Mouse (Mus musculus): ENCODE data around the gene Capzb. TPM values are rescaled to one million over a fixed set of nuclear protein-coding genes. Genes with fewer than 3 reads are reported as not detected.
A peak's percentile ranks its signal among the peaks of the same experiment; 100 is the strongest.

Capzb gene
- polyA plus RNA-seq, 1 experiment, result 167 TPM

DNA sequence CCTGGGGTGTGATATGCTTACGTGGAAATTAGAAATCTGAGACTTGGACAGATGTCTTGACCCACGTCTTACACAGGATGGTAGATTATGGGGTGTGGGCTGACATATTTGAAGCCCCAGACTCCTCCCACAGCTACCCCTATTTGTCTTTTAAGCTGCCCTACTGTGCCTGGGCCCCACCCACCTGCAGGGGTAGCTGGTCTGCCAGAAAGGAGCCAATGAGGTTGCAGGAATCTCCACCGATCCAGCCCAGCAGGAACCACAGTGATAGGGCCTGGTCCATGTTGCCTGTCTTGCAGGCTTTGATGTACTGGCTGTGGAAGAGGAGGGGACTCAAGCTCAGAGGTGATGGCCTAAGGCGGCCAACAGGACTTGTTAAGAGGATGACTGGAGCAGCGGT lies 109.5 kb downstream of the Capzb start:
- Histone ChIP-seq H3K27me3 (ENCODE audit: control insufficient read depth, insufficient read depth, low read length) (no peaks in the 10 kb centered on the region), H3K4me3 (ENCODE audit: control insufficient read depth, insufficient read depth, low read length) (no peak overlapping the region), H3K4me1 (replicated peaks; ENCODE audit: control insufficient read depth, insufficient read depth, low read length) (no peaks in the 10 kb centered on the region; the same call in 1 of the 2 replicates), H3K36me3 (ENCODE audit: control insufficient read depth, insufficient read depth, low read length) (peaks cover 3% of the 10 kb centered on the region), H3K27ac (ENCODE audit: control insufficient read depth, insufficient read depth, low read length) (no peak overlapping the region)
- WGBS, result 95% methylated on average over 5 of the region's 5 CpGs
- no peak for DNase-seq
- TF ChIP-seq CTCF (IDR thresholded peaks at IDR 0.05; ENCODE audit: borderline replicate concordance, control insufficient read depth, extremely low read depth, insufficient read depth, low read length, poor library complexity) (no peak), POLR2A (IDR thresholded peaks at IDR 0.05; ENCODE audit: control insufficient read depth, extremely low read depth, insufficient read depth, low read length, poor library complexity) (no peak)

DNA sequence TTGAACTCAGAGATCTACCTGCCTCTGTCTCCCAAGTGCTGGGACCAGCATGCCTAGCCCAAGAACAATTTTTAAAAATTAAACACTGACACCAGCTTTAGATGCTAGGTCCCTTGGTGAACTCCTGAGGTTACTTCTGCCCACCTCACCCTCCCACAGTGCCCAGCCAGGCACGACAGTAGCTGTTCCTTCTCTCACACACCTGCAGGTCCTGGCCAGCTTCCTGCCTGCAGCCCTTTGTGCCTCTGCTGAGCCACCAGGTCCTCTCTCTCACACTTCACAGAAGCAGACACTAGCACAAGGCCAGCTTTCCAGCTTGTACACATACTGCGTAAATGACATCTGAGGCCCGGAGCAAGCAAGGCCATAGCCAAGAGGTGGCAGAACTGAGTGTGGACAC lies 112.8 kb downstream of the Capzb start:
- no peak for TF ChIP-seq POLR2A (IDR thresholded peaks at IDR 0.05; ENCODE audit: control insufficient read depth, extremely low read depth, insufficient read depth, low read length, poor library complexity)
- no peak for TF ChIP-seq CTCF (IDR thresholded peaks at IDR 0.05; ENCODE audit: borderline replicate concordance, control insufficient read depth, extremely low read depth, insufficient read depth, low read length, poor library complexity)
- H3K36me3 ChIP-seq (ENCODE audit: control insufficient read depth, insufficient read depth, low read length), result peaks cover 3% of the 10 kb centered on the region
- WGBS, result 77% methylated on average over 3 of the region's 3 CpGs
- no peaks in the 10 kb centered on the region for H3K27me3 ChIP-seq (ENCODE audit: control insufficient read depth, insufficient read depth, low read length)
- no peak for DNase-seq
- H3K4me3 ChIP-seq (ENCODE audit: control insufficient read depth, insufficient read depth, low read length), result no peak overlapping the region
- H3K4me1 ChIP-seq (replicated peaks; ENCODE audit: control insufficient read depth, insufficient read depth, low read length), result peaks cover 7% of the 10 kb centered on the region
- no peak overlapping the region for H3K27ac ChIP-seq (ENCODE audit: control insufficient read depth, insufficient read depth, low read length)

DNA sequence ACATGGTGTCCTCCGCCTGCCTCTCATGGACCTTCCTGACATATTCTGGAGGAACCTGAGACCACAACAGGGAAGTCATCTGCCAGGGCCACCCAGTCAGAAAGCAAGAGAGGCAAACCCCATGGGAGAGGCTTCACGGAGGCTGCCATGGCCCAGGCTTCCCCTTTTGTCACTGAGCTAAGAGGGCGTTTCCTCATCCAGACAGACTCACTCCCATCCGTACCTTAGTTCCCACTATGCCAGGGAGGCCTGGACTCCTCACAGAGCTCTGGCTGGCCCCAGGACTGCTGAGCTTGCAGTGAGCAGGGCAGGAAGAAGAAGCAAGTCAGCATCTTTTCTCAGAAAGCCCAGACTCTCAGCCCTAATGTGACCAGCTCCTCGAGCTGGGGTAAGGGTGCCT lies 115.2 kb downstream of the Capzb start:
- Histone ChIP-seq H3K4me1 (replicated peaks; ENCODE audit: control insufficient read depth, insufficient read depth, low read length) (peaks cover 13% of the 10 kb centered on the region), H3K36me3 (ENCODE audit: control insufficient read depth, insufficient read depth, low read length) (no peaks in the 10 kb centered on the region; the same call in 1 of the 2 replicates), H3K27me3 (ENCODE audit: control insufficient read depth, insufficient read depth, low read length) (peaks cover 3% of the 10 kb centered on the region; the same call in 1 of the 2 replicates), H3K4me3 (ENCODE audit: control insufficient read depth, insufficient read depth, low read length) (no peak overlapping the region), H3K27ac (ENCODE audit: control insufficient read depth, insufficient read depth, low read length) (no peak overlapping the region)
- no peak for DNase-seq
- TF ChIP-seq POLR2A (IDR thresholded peaks at IDR 0.05; ENCODE audit: control insufficient read depth, extremely low read depth, insufficient read depth, low read length, poor library complexity) (no peak), CTCF (IDR thresholded peaks at IDR 0.05; ENCODE audit: borderline replicate concordance, control insufficient read depth, extremely low read depth, insufficient read depth, low read length, poor library complexity) (no peak)
- WGBS, result 49% methylated on average over 5 of the region's 5 CpGs

DNA sequence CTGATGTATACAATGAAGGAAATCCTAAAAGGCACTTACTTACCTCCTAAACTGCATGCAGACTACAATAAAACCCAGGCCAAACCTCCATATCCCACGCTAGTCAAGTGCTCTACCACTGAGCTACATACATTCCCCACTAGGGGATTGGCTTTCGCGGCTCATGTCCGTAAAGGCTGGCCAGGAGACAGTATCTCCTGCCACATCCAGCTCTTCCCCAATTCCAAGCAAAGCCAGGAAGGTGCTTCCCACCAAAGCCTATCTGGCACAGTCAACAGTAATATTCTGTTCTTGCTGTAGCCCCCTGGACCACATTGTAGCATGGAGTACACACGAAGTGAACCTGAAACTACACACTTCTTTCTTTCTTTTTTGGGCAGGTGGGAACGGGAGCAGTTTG lies 117.0 kb downstream of the Capzb start:
- no peak for DNase-seq
- TF ChIP-seq POLR2A (IDR thresholded peaks at IDR 0.05; ENCODE audit: control insufficient read depth, extremely low read depth, insufficient read depth, low read length, poor library complexity) (no peak), CTCF (IDR thresholded peaks at IDR 0.05; ENCODE audit: borderline replicate concordance, control insufficient read depth, extremely low read depth, insufficient read depth, low read length, poor library complexity) (no peak)
- WGBS, result 64% methylated on average over 6 of the region's 6 CpGs
- Histone ChIP-seq H3K36me3 (ENCODE audit: control insufficient read depth, insufficient read depth, low read length) (no peaks in the 10 kb centered on the region), H3K27ac (ENCODE audit: control insufficient read depth, insufficient read depth, low read length) (no peak overlapping the region), H3K27me3 (ENCODE audit: control insufficient read depth, insufficient read depth, low read length) (peaks cover 3% of the 10 kb centered on the region; the same call in 1 of the 2 replicates), H3K4me3 (ENCODE audit: control insufficient read depth, insufficient read depth, low read length) (peak overlapping the region; percentile 89; the same call in 1 of the 2 replicates), H3K4me1 (replicated peaks; ENCODE audit: control insufficient read depth, insufficient read depth, low read length) (peaks cover 13% of the 10 kb centered on the region)

DNA sequence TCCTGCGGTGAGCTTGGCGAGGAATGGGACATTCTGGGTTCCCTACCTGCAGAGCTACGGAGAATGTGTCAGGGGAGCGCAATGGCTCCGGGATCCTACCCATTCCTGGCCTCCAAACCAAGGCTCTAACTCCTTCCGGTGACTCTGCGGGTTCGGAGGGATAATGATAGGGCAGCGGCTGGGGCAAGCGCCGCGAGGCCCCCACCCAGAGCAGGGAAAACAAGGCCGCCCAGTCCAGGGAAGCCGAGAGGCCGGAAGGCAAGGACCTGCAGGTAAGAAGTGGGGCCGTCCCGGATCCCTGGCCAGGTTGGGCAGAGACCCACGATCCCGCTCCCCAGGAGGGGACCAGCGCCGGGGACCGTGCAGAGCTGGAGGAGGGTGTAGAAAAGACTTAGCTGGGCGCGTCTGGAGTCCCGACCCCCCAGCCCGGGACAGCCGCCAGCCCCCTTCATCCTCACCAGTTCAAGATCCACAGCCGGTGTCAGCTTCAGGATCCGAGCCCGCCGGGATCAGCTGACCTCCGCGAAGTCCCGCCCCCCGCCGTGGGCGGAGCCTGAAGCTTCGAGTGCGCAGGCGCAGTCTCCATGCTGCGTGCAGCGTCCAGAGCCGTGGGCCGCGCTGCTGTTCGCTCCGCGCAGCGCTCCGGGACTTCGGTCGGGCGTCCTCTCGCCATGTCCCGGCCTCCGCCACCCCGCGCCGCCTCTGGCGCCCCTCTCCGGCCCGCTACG lies 117.6 kb downstream of the Capzb start, which contains the start of the genes Pqlc2 and Akr7a5:
Gene Pqlc2, minus strand, starts transcription at position 538 of the 728 bp plus-strand sequence.
Gene Akr7a5, plus strand, starts transcription at position 574 of the 728 bp plus-strand sequence.
- Histone ChIP-seq H3K27me3 (ENCODE audit: control insufficient read depth, insufficient read depth, low read length) (peaks cover 3% of the 10 kb centered on the region; the same call in 1 of the 2 replicates), H3K4me3 (ENCODE audit: control insufficient read depth, insufficient read depth, low read length) (peak within 1 kb of the TSS; percentile 89), H3K27ac (ENCODE audit: control insufficient read depth, insufficient read depth, low read length) (no peak within 1 kb of the TSS), H3K4me1 (replicated peaks; ENCODE audit: control insufficient read depth, insufficient read depth, low read length) (peaks cover 13% of the 10 kb centered on the region), H3K36me3 (ENCODE audit: control insufficient read depth, insufficient read depth, low read length) (no peaks in the 10 kb centered on the region)
- 2% methylated on average over 63 of the region's 63 CpGs for WGBS
- TF ChIP-seq CTCF (IDR thresholded peaks at IDR 0.05; ENCODE audit: borderline replicate concordance, control insufficient read depth, extremely low read depth, insufficient read depth, low read length, poor library complexity), result peak; percentile 42; the same call in 1 of the 2 replicates
- peak; percentile 81 for TF ChIP-seq POLR2A (IDR thresholded peaks at IDR 0.05; ENCODE audit: control insufficient read depth, extremely low read depth, insufficient read depth, low read length, poor library complexity)
- peak; percentile 98 for DNase-seq

DNA sequence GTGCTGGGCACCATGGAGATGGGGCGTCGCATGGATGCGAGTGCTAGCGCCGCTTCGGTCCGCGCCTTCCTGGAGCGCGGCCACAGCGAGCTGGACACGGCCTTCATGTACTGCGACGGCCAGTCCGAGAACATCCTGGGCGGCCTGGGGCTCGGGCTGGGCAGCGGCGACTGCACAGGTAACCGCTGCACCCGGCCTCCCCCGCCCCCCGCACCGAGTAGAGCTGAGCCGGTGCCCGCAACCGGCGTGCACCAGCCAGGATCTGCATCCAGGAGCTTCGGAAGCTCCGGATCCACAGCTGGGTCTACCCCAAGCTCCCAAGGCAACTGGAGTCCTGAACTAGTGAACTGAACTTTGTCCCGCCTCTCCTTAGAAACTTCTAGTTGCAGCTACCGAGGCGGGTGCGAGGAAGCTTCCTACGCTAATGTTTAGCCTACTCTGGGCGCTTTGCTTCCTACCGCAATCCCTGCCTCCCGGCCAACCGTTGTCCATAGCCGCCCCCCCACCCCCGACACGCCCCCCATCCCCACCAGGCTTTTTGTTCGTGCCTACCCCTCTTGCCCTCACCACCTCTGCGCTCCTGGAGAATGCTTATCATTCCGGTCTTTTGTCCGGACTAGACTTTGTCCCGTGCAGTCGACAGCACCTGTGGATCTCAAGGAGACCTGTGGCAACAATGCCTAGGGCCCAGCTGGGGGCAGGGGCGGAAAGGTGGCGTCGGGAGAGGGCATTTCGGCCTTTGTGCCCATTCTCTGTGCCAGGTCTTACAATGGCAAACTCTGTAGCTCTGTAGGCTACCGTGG lies 118.4 kb downstream of the Capzb start:
- H3K4me1 ChIP-seq (replicated peaks; ENCODE audit: control insufficient read depth, insufficient read depth, low read length), result peaks cover 13% of the 10 kb centered on the region
- H3K27me3 ChIP-seq (ENCODE audit: control insufficient read depth, insufficient read depth, low read length), result peaks cover 3% of the 10 kb centered on the region; the same call in 1 of the 2 replicates

More for the DNA sequence above, 118.4 kb downstream of the Capzb start:
- peak overlapping the region; percentile 89 for H3K4me3 ChIP-seq (ENCODE audit: control insufficient read depth, insufficient read depth, low read length)
- TF ChIP-seq POLR2A (IDR thresholded peaks at IDR 0.05; ENCODE audit: control insufficient read depth, extremely low read depth, insufficient read depth, low read length, poor library complexity), result no peak
- TF ChIP-seq CTCF (IDR thresholded peaks at IDR 0.05; ENCODE audit: borderline replicate concordance, control insufficient read depth, extremely low read depth, insufficient read depth, low read length, poor library complexity), result no peak
- DNase-seq, result no peak
- WGBS, result under 1% methylated on average over 53 of the region's 53 CpGs
- H3K36me3 ChIP-seq (ENCODE audit: control insufficient read depth, insufficient read depth, low read length), result no peaks in the 10 kb centered on the region
- H3K27ac ChIP-seq (ENCODE audit: control insufficient read depth, insufficient read depth, low read length), result no peak overlapping the region
